Mouse (Mus musculus): Measurements from ENCODE around the gene Atp6v1a.

GRCm38 (mm10) chr16:44119753-44120501, 19.6 kb downstream of the Atp6v1a start:
- TF ChIP-seq POLR2A (IDR thresholded peaks at IDR 0.05; ENCODE audit: low read depth, low read length) (no peak), CTCF (conservative IDR thresholded peaks at IDR 0.05; ENCODE audit: insufficient read depth, insufficient read length, low read depth, low read length) (no peak)
